Mouse (Mus musculus): ENCODE data around the gene Uhrf1bp1. TPM values are rescaled to one million over a fixed set of nuclear protein-coding genes. Genes with fewer than 3 reads are reported as not detected.

Gene Uhrf1bp1
- total and polyA plus RNA-seq, 2 experiments = 5.0 to 7.0 TPM

DNA sequence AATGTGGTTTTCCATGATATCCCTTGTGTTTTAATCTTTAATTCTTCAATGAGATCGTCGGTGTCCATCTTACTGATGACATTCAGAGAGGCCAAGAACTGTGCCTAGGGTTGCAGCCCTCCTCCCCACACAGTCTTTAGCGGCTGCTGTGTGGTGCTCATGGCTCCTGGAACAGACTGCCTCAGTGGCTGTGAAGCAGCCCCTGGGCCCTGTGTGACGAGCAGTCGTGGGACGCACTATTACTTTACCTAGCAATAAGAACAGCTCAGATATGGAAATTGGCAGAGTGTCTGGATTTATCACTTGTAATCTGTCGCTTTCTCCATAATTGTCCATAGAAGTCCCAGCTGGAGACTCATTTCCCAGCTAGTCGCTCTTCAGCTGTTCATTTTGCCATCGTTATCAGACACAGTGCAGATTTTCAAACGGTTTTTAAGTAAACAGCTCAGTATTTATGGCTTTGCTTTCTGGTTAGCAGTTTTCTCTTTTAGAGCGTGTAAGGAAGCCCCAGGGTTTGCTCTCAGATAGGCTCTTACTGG, 66.0 kb downstream of the Uhrf1bp1 start:
- no peak overlapping the region for H3K4me3 ChIP-seq (ENCODE audit: insufficient read depth, low read depth, low read length)
- H3K36me3 ChIP-seq (ENCODE audit: control insufficient read depth, insufficient read depth, low read length) = no peaks in the 10 kb centered on the region
- H3K79me2 ChIP-seq (ENCODE audit: control insufficient read depth, insufficient read depth, low read length) = peaks cover 44% of the 10 kb centered on the region
- H3K27ac ChIP-seq (replicated peaks; ENCODE audit: insufficient read depth, low read depth, low read length) = no peak overlapping the region
- no peak overlapping the region for H3K9ac ChIP-seq (ENCODE audit: low read depth, low read length)
- no peak for DNase-seq (ENCODE audit: extremely low read depth, low read depth, low spot score)
- no peak for TF ChIP-seq CTCF (IDR thresholded peaks at IDR 0.05; ENCODE audit: low read depth, low read length)
- no peak for TF ChIP-seq POLR2A (IDR thresholded peaks at IDR 0.05; ENCODE audit: extremely low read depth, insufficient read depth, low read length)
- H3K27me3 ChIP-seq (ENCODE audit: control insufficient read depth, insufficient read depth, low read length) = no peaks in the 10 kb centered on the region
- peaks cover 5% of the 10 kb centered on the region; the same call in 1 of the 2 replicates for H3K4me1 ChIP-seq (ENCODE audit: control insufficient read depth, insufficient read depth, low read length)
- WGBS = 84% methylated on average over 11 of the region's 11 CpGs

- H3K36me3 ChIP-seq (ENCODE audit: control insufficient read depth, insufficient read depth, low read length) = no peaks in the 10 kb centered on the region
Measured at GRCm38 (mm10) chr17:27925054-27925453, 68.8 kb downstream of the Uhrf1bp1 start.

GRCm38 (mm10) chr17:27925504-27925903, 69.3 kb downstream of the Uhrf1bp1 start:
- H3K27ac ChIP-seq (replicated peaks; ENCODE audit: insufficient read depth, low read depth, low read length) = no peak overlapping the region
- 0 out of 2 replicates have a peak, but pooled peaks cover 2% of the 10 kb centered on the region for H3K4me1 ChIP-seq (ENCODE audit: control insufficient read depth, insufficient read depth, low read length)
- no peak overlapping the region for H3K9ac ChIP-seq (ENCODE audit: low read depth, low read length)
- 67% methylated on average over 7 of the region's 7 CpGs for WGBS
- no peaks in the 10 kb centered on the region for H3K27me3 ChIP-seq (ENCODE audit: control insufficient read depth, insufficient read depth, low read length)
- DNase-seq (ENCODE audit: extremely low read depth, low read depth, low spot score) = no peak
- TF ChIP-seq CTCF (IDR thresholded peaks at IDR 0.05; ENCODE audit: low read depth, low read length) (no peak), POLR2A (IDR thresholded peaks at IDR 0.05; ENCODE audit: extremely low read depth, insufficient read depth, low read length) (no peak)
- no peak overlapping the region for H3K4me3 ChIP-seq (ENCODE audit: insufficient read depth, low read depth, low read length)
- H3K79me2 ChIP-seq (ENCODE audit: control insufficient read depth, insufficient read depth, low read length) = peaks cover 53% of the 10 kb centered on the region; the same call in 1 of the 2 replicates
- no peaks in the 10 kb centered on the region for H3K36me3 ChIP-seq (ENCODE audit: control insufficient read depth, insufficient read depth, low read length)

More at GRCm38 (mm10) chr17:27925054-27925453, 68.8 kb downstream of the Uhrf1bp1 start:
- Histone ChIP-seq H3K27ac (replicated peaks; ENCODE audit: insufficient read depth, low read depth, low read length) (no peak overlapping the region), H3K4me3 (ENCODE audit: insufficient read depth, low read depth, low read length) (no peak overlapping the region), H3K79me2 (ENCODE audit: control insufficient read depth, insufficient read depth, low read length) (peaks cover 50% of the 10 kb centered on the region; the same call in 1 of the 2 replicates), H3K27me3 (ENCODE audit: control insufficient read depth, insufficient read depth, low read length) (no peaks in the 10 kb centered on the region), H3K9ac (ENCODE audit: low read depth, low read length) (no peak overlapping the region), H3K4me1 (ENCODE audit: control insufficient read depth, insufficient read depth, low read length) (peaks cover 4% of the 10 kb centered on the region; the same call in 1 of the 2 replicates)
- WGBS = 60% methylated on average over 4 of the region's 4 CpGs
- DNase-seq (ENCODE audit: extremely low read depth, low read depth, low spot score) = no peak
- no peak for TF ChIP-seq CTCF (IDR thresholded peaks at IDR 0.05; ENCODE audit: low read depth, low read length)
- TF ChIP-seq POLR2A (IDR thresholded peaks at IDR 0.05; ENCODE audit: extremely low read depth, insufficient read depth, low read length) = no peak

DNA sequence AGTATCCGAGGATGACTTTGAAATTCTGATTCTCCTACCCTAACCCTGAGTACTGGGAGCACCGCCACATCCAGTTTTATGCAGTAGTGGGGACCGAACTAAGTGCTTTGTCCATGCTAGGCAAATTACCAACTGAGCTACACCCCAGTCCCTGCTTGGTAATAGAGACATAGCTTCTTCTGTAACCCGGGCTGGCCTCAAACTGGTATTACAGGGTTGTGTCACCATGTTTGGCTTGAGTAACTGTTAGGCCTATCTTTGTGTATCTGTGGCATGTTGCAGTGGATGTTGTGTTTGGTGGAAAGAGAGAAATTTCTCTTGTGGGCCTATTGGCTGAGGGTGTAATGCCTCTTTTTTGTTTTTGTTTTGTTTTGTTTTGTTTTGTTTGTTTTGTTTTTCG, 74.0 kb downstream of the Uhrf1bp1 start:
- TF ChIP-seq CTCF (IDR thresholded peaks at IDR 0.05; ENCODE audit: low read depth, low read length) (no peak), POLR2A (IDR thresholded peaks at IDR 0.05; ENCODE audit: extremely low read depth, insufficient read depth, low read length) (no peak)
- H3K9ac ChIP-seq (ENCODE audit: low read depth, low read length) = no peak overlapping the region
- peaks cover 54% of the 10 kb centered on the region; the same call in 1 of the 2 replicates for H3K79me2 ChIP-seq (ENCODE audit: control insufficient read depth, insufficient read depth, low read length)
- H3K4me3 ChIP-seq (ENCODE audit: insufficient read depth, low read depth, low read length) = no peak overlapping the region
- H3K36me3 ChIP-seq (ENCODE audit: control insufficient read depth, insufficient read depth, low read length) = no peaks in the 10 kb centered on the region
- H3K27ac ChIP-seq (replicated peaks; ENCODE audit: insufficient read depth, low read depth, low read length) = no peak overlapping the region
- no peaks in the 10 kb centered on the region for H3K27me3 ChIP-seq (ENCODE audit: control insufficient read depth, insufficient read depth, low read length)
- no peak for DNase-seq (ENCODE audit: extremely low read depth, low read depth, low spot score)
- WGBS = 87% methylated on average over 5 of the region's 5 CpGs
- no peaks in the 10 kb centered on the region for H3K4me1 ChIP-seq (ENCODE audit: control insufficient read depth, insufficient read depth, low read length)

- TF ChIP-seq CTCF (IDR thresholded peaks at IDR 0.05; ENCODE audit: low read depth, low read length) = no peak
- TF ChIP-seq POLR2A (IDR thresholded peaks at IDR 0.05; ENCODE audit: extremely low read depth, insufficient read depth, low read length) = no peak
- Histone ChIP-seq H3K4me3 (ENCODE audit: insufficient read depth, low read depth, low read length) (no peak overlapping the region), H3K9ac (ENCODE audit: low read depth, low read length) (no peak overlapping the region), H3K36me3 (ENCODE audit: control insufficient read depth, insufficient read depth, low read length) (no peaks in the 10 kb centered on the region), H3K4me1 (ENCODE audit: control insufficient read depth, insufficient read depth, low read length) (peaks cover 2% of the 10 kb centered on the region; the same call in 1 of the 2 replicates), H3K27ac (replicated peaks; ENCODE audit: insufficient read depth, low read depth, low read length) (no peak overlapping the region), H3K27me3 (ENCODE audit: control insufficient read depth, insufficient read depth, low read length) (no peaks in the 10 kb centered on the region), H3K79me2 (ENCODE audit: control insufficient read depth, insufficient read depth, low read length) (peaks cover 50% of the 10 kb centered on the region; the same call in 1 of the 2 replicates)
- peak; percentile 26 for DNase-seq (ENCODE audit: extremely low read depth, low read depth, low spot score)
- 50% methylated on average over 4 of the region's 4 CpGs for WGBS
Measured at GRCm38 (mm10) chr17:27931826-27932225, 75.6 kb downstream of the Uhrf1bp1 start.

Data from liver, adult 2 months (tissue).